Mouse (Mus musculus): ENCODE data around the gene Rims4. TPM values are rescaled to one million over a fixed set of nuclear protein-coding genes. Genes with fewer than 3 reads are reported as not detected.

The Rims4 gene
- total RNA-seq, 4 experiments from 2014 or later: 64.3 to 72.1 (median 69.3) TPM

- no peak for DNase-seq (ENCODE audit: low spot score in 2 of 2)
These were observed 47.2 kb downstream of the Rims4 start for GRCm38 (mm10) chr2:163871266-163871665.

- no peak for DNase-seq (ENCODE audit: low spot score in 2 of 2)
These were observed 48.7 kb downstream of the Rims4 start for GRCm38 (mm10) chr2:163869783-163870182.

- DNase-seq (ENCODE audit: low spot score in 2 of 2): no peak
These were observed 52.4 kb downstream of the Rims4 start for GRCm38 (mm10) chr2:163866061-163866460.

- no peak for DNase-seq (ENCODE audit: low spot score in 2 of 2)
These were observed 53.2 kb downstream of the Rims4 start for GRCm38 (mm10) chr2:163865311-163865710.

- peak in 1 of 2 experiments; percentile 53 for DNase-seq (ENCODE audit: low spot score in 2 of 2)
These were observed 60.1 kb downstream of the Rims4 start for GRCm38 (mm10) chr2:163858254-163858947.

GRCm38 (mm10) chr2:163857233-163857632 is 61.2 kb downstream of the Rims4 start:
- no peak for DNase-seq (ENCODE audit: low spot score in 2 of 2)

- no peak for DNase-seq (ENCODE audit: low spot score in 2 of 2)
These were observed 65.0 kb downstream of the Rims4 start, which contains the start of gene Kcnk15 for GRCm38 (mm10) chr2:163853461-163853901. TSS of gene Kcnk15 (plus strand) at chr2:163853651.

GRCm38 (mm10) chr2:163842043-163842442 is 76.4 kb downstream of the Rims4 start:
- DNase-seq (ENCODE audit: low spot score in 2 of 2): no peak

GRCm38 (mm10) chr2:163839519-163839918 is 79.0 kb downstream of the Rims4 start:
- DNase-seq (ENCODE audit: low spot score in 2 of 2): no peak

GRCm38 (mm10) chr2:163838043-163838442 is 80.4 kb downstream of the Rims4 start:
- DNase-seq (ENCODE audit: low spot score in 2 of 2): peak; percentile 41 to 56

- no peak for DNase-seq (ENCODE audit: low spot score in 2 of 2)
These were observed 87.3 kb downstream of the Rims4 start for GRCm38 (mm10) chr2:163831163-163831562.

- DNase-seq (ENCODE audit: low spot score in 2 of 2): no peak
These were observed 92.0 kb downstream of the Rims4 start for GRCm38 (mm10) chr2:163826494-163826893.

GRCm38 (mm10) chr2:163825861-163826260 is 92.6 kb downstream of the Rims4 start:
- no peak for DNase-seq (ENCODE audit: low spot score in 2 of 2)

GRCm38 (mm10) chr2:163823771-163824170 is 94.7 kb downstream of the Rims4 start:
- no peak for DNase-seq (ENCODE audit: low spot score in 2 of 2)

- DNase-seq (ENCODE audit: low spot score in 2 of 2): peak in 1 of 2 experiments; percentile 48
These were observed 95.2 kb downstream of the Rims4 start for GRCm38 (mm10) chr2:163823248-163823647.

GRCm38 (mm10) chr2:163820607-163821006 is 97.9 kb downstream of the Rims4 start, which contains the start of gene Ccn5:
TSS of gene Ccn5 (plus strand) at chr2:163820861.
- no peak for DNase-seq (ENCODE audit: low spot score in 2 of 2)

GRCm38 (mm10) chr2:163814739-163815465 is 103.6 kb downstream of the Rims4 start:
- no peak for DNase-seq (ENCODE audit: low spot score in 2 of 2)

- DNase-seq (ENCODE audit: low spot score in 2 of 2): no peak
These were observed 105.4 kb downstream of the Rims4 start for GRCm38 (mm10) chr2:163813077-163813476.
